Mouse (Mus musculus) C2C12 (cell line): ENCODE measurements at regions not wholly inside any gene's neighbourhood (a gene's known extent, or its start where the extent isn't known, plus 50 kb on each side); places are given as distances from the start of the nearest gene placed in this dataset.

Experiments used
- H3K27me3 ChIP-seq: one replicate; pipeline ENCODE4 v1.6.1; 2011; ENCODE audit not compliant: control insufficient read depth, insufficient read depth, insufficient read length
- H3K36me3 ChIP-seq: one replicate; pipeline ENCODE4 v1.6.1; 2011; ENCODE audit not compliant: control insufficient read depth, insufficient read depth
- H3K4me3 ChIP-seq: one replicate; pipeline ENCODE4 v1.5.1; 2011; ENCODE audit warnings: mild to moderate bottlenecking, control low read depth; ENCODE audit not compliant: poor library complexity, insufficient read depth, severe bottlenecking
- H3K79me2 ChIP-seq: one replicate; pipeline ENCODE4 v1.6.1; 2011; ENCODE audit not compliant: control insufficient read depth, insufficient read depth
- H3K79me3 ChIP-seq: one replicate; pipeline ENCODE4 v1.6.1; 2011; ENCODE audit warnings: low read depth, control low read depth
- H3ac ChIP-seq: one replicate; pipeline ENCODE3; 2011; ENCODE audit warnings: low read depth; ENCODE audit not compliant: control insufficient read depth, insufficient read length
- CEBPB ChIP-seq: IDR thresholded peaks from one replicate; pipeline ENCODE4 v1.6.1; 2011; ENCODE audit warnings: low read depth, mild to moderate bottlenecking, control low read depth, moderate library complexity
- CTCF ChIP-seq: IDR thresholded peaks from one replicate; pipeline ENCODE4 v1.5.1; 2011; ENCODE audit not compliant: control insufficient read depth, insufficient read depth, insufficient read length
- FOSL1 ChIP-seq: IDR thresholded peaks from one replicate; pipeline ENCODE4 v1.8.0; 2011; ENCODE audit warnings: mild to moderate bottlenecking, low read length; ENCODE audit not compliant: poor library complexity, insufficient read depth, severe bottlenecking
- MAX ChIP-seq: IDR thresholded peaks from one replicate; pipeline ENCODE4 v1.6.1; 2011; ENCODE audit warnings: mild to moderate bottlenecking, control low read depth
- MYOD1 ChIP-seq: IDR thresholded peaks from one replicate; pipeline ENCODE4 v1.6.1; 2011; ENCODE audit warnings: low read depth; ENCODE audit not compliant: control insufficient read depth, insufficient read length
- MYOG ChIP-seq: IDR thresholded peaks from one replicate; pipeline ENCODE4 v1.6.1; 2011; ENCODE audit not compliant: control insufficient read depth, insufficient read length; ENCODE audit errors: extremely low read depth
- USF1 ChIP-seq: IDR thresholded peaks from one replicate; pipeline ENCODE4 v1.6.1; 2011; ENCODE audit warnings: low read depth, mild to moderate bottlenecking, control low read depth, moderate library complexity

DNA sequence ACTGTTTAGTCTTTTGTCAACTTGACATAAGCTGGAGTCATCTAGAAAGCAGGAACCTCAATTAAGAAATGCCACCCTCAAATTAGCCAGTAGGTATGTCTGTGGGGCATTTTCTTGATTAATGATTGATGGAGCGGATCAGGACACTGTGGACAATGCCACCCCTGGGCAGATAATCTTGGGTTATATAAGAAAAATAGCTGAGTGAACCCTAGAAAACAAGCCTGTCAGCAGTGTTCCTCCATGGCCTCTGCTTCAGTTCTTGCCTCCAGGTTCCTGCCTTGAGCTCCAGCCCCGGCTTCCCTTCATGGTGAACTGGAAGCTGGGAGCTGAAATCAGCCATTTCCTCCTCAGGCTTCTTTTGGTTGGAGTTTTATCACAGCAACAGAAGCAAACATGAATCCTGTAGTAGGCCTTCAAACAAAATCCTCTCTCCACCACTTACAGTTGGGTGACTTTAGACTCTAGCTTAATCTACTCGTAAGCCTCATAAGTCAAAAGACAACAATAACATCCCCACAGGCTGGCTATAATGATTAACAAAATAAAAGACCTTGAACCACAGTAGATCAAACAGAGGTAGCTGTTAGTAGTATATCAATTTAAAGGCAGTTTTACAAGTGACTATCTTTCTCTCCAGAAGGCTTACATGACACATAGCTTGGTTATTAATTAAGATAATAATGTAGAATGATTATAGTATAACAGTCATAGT is 61.1 kb upstream of the Usp24 start:
- no peaks in the 10 kb centered on the region for H3K79me2 ChIP-seq
- H3K4me3 ChIP-seq = no peak overlapping the region
- no peaks in the 10 kb centered on the region for H3K27me3 ChIP-seq
- TF ChIP-seq USF1 = no peak
- no peaks in the 10 kb centered on the region for H3K79me3 ChIP-seq
- H3ac ChIP-seq = no peak overlapping the region
- H3K36me3 ChIP-seq = no peaks in the 10 kb centered on the region

DNA sequence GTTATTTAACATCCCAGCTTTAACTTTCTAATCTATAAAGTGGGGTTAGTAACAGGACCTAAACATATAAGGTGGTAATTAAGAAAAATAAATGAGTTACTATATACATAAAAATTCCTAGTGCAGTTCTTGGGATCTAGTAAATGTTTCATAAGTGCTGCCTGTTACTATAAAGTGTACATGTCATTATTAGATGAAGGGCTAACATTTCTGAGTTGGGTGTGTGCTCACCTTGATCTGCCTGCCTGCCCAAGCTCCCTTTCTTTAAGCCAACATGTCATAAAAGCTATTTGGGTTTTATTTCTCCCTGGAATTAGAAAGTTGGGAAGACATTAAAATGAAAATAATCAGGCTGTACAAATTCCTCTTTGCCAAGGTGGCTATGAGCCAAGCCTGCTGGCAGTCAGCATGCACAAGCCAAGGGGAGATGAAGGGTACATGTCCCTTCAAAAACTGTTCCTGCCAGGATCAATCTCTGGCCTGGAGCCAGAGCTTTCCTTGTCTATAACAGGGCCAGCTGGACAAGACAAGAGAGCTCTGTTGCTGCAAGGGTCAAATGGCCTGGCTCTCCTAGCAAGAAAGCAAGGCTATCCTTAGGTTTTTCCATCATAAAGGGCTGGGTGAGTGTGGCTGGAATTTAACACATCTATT is 59.9 kb upstream of the Usp24 start:
- no peak overlapping the region for H3ac ChIP-seq
- no peaks in the 10 kb centered on the region for H3K36me3 ChIP-seq
- no peaks in the 10 kb centered on the region for H3K27me3 ChIP-seq
- no peaks in the 10 kb centered on the region for H3K79me2 ChIP-seq
- H3K4me3 ChIP-seq = no peak overlapping the region
- TF ChIP-seq CEBPB = no peak
- TF ChIP-seq USF1 = no peak
- no peak for TF ChIP-seq FOSL1
- TF ChIP-seq MYOD1 = no peak
- TF ChIP-seq MYOG = no peak
- no peak for TF ChIP-seq MAX
- no peak for TF ChIP-seq CTCF
- no peaks in the 10 kb centered on the region for H3K79me3 ChIP-seq

DNA sequence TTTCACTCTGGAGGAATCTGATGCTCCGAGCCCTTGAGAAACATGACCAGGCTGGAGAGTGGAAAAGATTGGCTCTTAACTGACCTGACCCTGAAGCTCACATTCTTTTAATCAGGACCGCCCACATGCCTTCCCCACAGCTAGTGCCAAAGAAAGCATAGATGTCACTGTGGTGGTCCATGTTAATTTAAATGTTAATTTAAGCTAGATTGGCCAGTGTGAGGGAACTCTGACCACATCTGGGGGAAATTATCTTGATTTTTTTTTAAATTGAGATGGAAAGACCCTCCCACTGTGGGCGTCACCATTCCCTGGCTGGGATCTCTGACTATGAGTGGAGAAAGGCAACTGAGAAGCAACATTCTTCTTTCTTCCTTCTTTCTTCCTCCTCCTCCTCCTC is 54.6 kb upstream of the Usp24 start:
- no peaks in the 10 kb centered on the region for H3K79me2 ChIP-seq
- TF ChIP-seq USF1 (no peak), MAX (no peak), MYOG (no peak), CEBPB (no peak), CTCF (no peak), MYOD1 (no peak), FOSL1 (no peak)
- H3K27me3 ChIP-seq = no peaks in the 10 kb centered on the region
- no peaks in the 10 kb centered on the region for H3K36me3 ChIP-seq
- no peak overlapping the region for H3ac ChIP-seq
- H3K4me3 ChIP-seq = no peak overlapping the region
- no peaks in the 10 kb centered on the region for H3K79me3 ChIP-seq

DNA sequence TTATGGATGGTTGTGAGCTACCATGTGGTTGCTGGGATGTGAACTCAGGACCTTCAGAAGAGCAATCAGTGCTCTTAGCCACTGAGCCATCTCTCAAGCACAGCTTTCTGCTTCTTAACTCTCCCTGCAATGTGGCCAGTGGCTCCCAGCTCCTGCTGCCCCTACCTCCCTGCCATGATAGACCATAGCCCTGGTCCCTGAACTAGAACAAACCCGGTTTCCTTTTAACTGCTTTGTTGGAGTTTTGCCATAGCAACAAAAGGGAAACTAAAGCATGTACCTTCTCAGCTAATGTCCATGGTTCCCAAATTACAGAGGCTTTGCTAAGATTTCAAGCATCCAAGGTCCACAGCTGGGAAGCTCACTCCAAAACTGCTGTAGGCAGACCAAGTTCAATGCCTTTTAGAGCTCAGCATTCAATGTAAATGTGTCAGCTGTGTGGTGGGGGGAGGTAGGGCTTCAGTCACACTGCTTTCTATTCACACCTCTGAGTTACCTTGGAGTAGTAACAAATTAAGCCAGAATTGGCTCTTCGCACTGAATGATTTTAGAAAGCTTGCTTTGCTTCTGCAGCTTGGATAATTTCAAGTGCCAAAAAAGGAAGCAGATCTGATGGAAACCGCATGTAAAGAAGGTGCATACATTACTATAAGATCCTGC is 54.0 kb upstream of the Usp24 start:
- H3K27me3 ChIP-seq = no peaks in the 10 kb centered on the region
- TF ChIP-seq MYOG (no peak), CEBPB (no peak), MYOD1 (no peak), FOSL1 (no peak), MAX (no peak), CTCF (no peak), USF1 (no peak)
- H3K79me3 ChIP-seq = no peaks in the 10 kb centered on the region
- no peaks in the 10 kb centered on the region for H3K79me2 ChIP-seq
- H3ac ChIP-seq = no peak overlapping the region
- H3K4me3 ChIP-seq = no peak overlapping the region
- H3K36me3 ChIP-seq = no peaks in the 10 kb centered on the region

DNA sequence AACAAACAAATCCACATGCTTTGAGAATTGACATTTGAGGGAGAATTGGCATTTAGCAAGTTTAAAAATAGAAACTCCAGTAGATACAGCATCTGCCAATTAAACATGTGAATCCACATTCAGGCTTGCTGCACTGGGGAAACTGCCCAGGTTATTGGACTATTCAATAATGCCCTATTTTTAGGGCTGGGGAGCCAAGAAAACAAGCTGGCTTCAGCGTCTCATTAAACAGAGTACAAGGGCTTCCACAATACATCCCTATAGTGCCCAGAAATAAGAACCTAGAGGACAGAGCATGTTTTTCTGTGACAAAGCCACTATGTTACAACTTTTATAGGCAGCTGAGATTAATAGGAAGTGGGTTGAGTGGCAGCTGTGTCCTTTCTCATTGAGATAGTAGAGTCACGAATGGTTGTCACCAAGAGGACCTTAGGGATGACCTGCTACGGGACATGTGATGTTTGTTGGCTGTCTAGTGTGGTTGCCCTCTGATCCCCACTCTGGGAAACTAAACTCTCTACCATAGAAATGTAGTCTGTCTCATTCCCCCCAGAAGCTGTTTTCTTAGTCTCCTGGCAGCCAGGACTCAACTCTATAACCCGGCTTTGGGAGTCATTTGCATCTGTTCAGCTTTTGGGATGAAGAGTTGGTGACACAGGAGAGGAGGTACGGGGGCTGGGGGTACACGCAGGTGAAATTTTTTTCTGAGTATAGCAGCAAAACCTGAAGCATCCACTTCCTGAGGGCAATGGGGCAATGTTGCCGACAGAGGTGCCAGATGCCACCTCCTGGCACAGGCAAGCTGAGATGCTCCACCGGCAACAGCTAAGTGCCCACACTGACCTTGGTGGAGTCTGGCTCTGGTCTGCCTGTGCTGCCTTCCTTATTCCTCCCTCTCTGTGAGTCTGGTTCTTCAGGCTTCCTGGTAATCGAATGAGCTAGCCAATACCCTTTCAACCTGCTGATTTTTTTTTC is 53.0 kb upstream of the Usp24 start:
- H3K79me3 ChIP-seq = no peaks in the 10 kb centered on the region
- no peak overlapping the region for H3K4me3 ChIP-seq
- no peaks in the 10 kb centered on the region for H3K36me3 ChIP-seq
- no peaks in the 10 kb centered on the region for H3K79me2 ChIP-seq
- H3ac ChIP-seq = no peak overlapping the region
- TF ChIP-seq MAX (no peak), MYOG (no peak), USF1 (no peak), CEBPB (no peak), MYOD1 (no peak), CTCF (no peak), FOSL1 (no peak)
- H3K27me3 ChIP-seq = no peaks in the 10 kb centered on the region
